Mouse (Mus musculus) E14TG2a.4 (cell line): ENCODE results near the gene Plagl1.

Source experiments
- CTCF ChIP-seq: conservative IDR thresholded peaks from 2 replicates; pipeline ENCODE4 v1.5.1; 2014; ENCODE audit warnings: low read length
- NANOG ChIP-seq: IDR thresholded peaks from 2 replicates; pipeline ENCODE4 v1.6.1; 2014; ENCODE audit warnings: borderline replicate concordance, low read length, mixed read lengths
- POU5F1 ChIP-seq: IDR thresholded peaks from 2 replicates; pipeline ENCODE4 v1.6.1; 2014; ENCODE audit warnings: low read length, borderline replicate concordance

- TF ChIP-seq CTCF (no peak), POU5F1 (no peak), NANOG (no peak)
Measured at GRCm38 (mm10) chr10:13047816-13048215, 12.5 kb upstream of the Plagl1 start.
